ENCODE assay signal across 8 mouse cellular contexts in genomic region chr5:134907135-134907534, GRCm38 (mm10). TPM values are rescaled to one million over a fixed set of nuclear protein-coding genes. Genes with fewer than 3 reads are reported as not detected.
DNase-seq lines count a peak whose midpoint lies in the region; ATAC-seq lines count a peak whose summit lies in the region.

No protein-coding gene starts in this region.

- peak; percentile 94 for DNase-seq in WW6 (ENCODE audit: low read depth, low spot score)
- DNase-seq in cerebellum, postnatal 25 days, result peak; percentile 93 to 97
- peak; percentile 95 to 97 for DNase-seq in frontal cortex, postnatal 25 days (ENCODE audit: low spot score in 2 of 2)
- peak; percentile 98 to 100 for DNase-seq in layer of hippocampus, postnatal 25 days (ENCODE audit: extremely low spot score in 1 of 2, low spot score in 1 of 2)
- peak; percentile 98 for DNase-seq in lung, postnatal 14 days
- peak; percentile 93 to 97 for DNase-seq in right cerebral cortex, postnatal 10 days (ENCODE audit: low spot score in 2 of 2)
- peak; percentile 97 for DNase-seq in urinary bladder, postnatal 14 days (ENCODE audit: low spot score)

- H3K9ac ChIP-seq in hindbrain, embryonic 13.5 days, result no peak overlapping the region

- no peak overlapping the region for H3K4me3 ChIP-seq in hindbrain, embryonic 13.5 days

- no peaks in the 10 kb centered on the region for H3K27me3 ChIP-seq in hindbrain, embryonic 13.5 days

- WGBS in hindbrain, embryonic 13.5 days, result under 1% methylated on average over 13 of the region's 13 CpGs

- no peak overlapping the region for H3K27ac ChIP-seq in hindbrain, embryonic 13.5 days

- ATAC-seq in hindbrain, embryonic 13.5 days (ENCODE audit: low FRiP score), result peak; percentile 72

- no peaks in the 10 kb centered on the region for H3K36me3 ChIP-seq in hindbrain, embryonic 13.5 days

- H3K9me3 ChIP-seq in hindbrain, embryonic 13.5 days, result no peaks in the 10 kb centered on the region

- H3K4me1 ChIP-seq in hindbrain, embryonic 13.5 days (replicated peaks), result no peaks in the 10 kb centered on the region

- no peak overlapping the region for H3K4me2 ChIP-seq in hindbrain, embryonic 13.5 days

RNA-seq across cellular contexts. Expression of gene Tmem270, which starts 0.6 kb away (rescaled TPM):
- not detected in 2 replicates for polyA plus RNA-seq in hindbrain, embryonic 13.5 days (2015; fragmentation: Nextera tagmentation; extraction: Ambion mirVana)
- not detected for total RNA-seq in layer of hippocampus, postnatal 25 days (2021)

RNA-seq across cellular contexts. Expression of gene Cldn13, which starts 8.2 kb away (rescaled TPM):
- polyA plus RNA-seq in hindbrain, embryonic 13.5 days (2015; fragmentation: Nextera tagmentation; extraction: Ambion mirVana), result 0.31 TPM in 1 of 2 replicates, not detected in the other
- not detected for total RNA-seq in layer of hippocampus, postnatal 25 days (2021)

RNA-seq across cellular contexts. Expression of gene Mettl27, which starts 25.0 kb away (rescaled TPM):
- polyA plus RNA-seq in hindbrain, embryonic 13.5 days (2015; fragmentation: Nextera tagmentation; extraction: Ambion mirVana), result 5.4 and 6.7 TPM in 2 replicates
- total RNA-seq in layer of hippocampus, postnatal 25 days (2021), result 1 to 10 TPM; 9.2 to 9.3 TPM

RNA-seq across cellular contexts. Expression of gene Cldn4, which starts 39.6 kb away (rescaled TPM):
- polyA plus RNA-seq in hindbrain, embryonic 13.5 days (2015; fragmentation: Nextera tagmentation; extraction: Ambion mirVana), result not detected in 2 replicates
- not detected for total RNA-seq in layer of hippocampus, postnatal 25 days (2021)
